Mouse (Mus musculus) mammary gland, adult 2 months (tissue): ENCODE data around the gene Agrp. TPM values are rescaled to one million over a fixed set of nuclear protein-coding genes. Genes with fewer than 3 reads are reported as not detected.

Experiments
- polyA plus RNA-seq: library from polyadenylated mRNA; depleted of rRNA; stranded (reverse); fragments of >200 nt; gene quantifications from 2 replicates; pipeline ENCODE4 v1.2.3, GENCODE M21; 2012; ENCODE audit warnings: low replicate concordance; rRNA removed

Agrp gene
- polyA plus RNA-seq, result 0.39 TPM in 1 of 2 replicates, not detected in the other

GRCm38 (mm10) chr8:105636963-105637510, at the start of gene Agrp:
TSS of gene Agrp (minus strand) at chr8:105637393.

GRCm38 (mm10) chr8:105685796-105686308, 48.7 kb upstream of the Agrp start, which contains the start of gene Carmil2:
TSS of gene Carmil2 (plus strand) at chr8:105686274.

GRCm38 (mm10) chr8:105636018-105636962, 903 bp downstream of the Agrp start, which contains the start of gene Ctcf:
TSS of gene Ctcf (plus strand) at chr8:105636568.

DNA sequence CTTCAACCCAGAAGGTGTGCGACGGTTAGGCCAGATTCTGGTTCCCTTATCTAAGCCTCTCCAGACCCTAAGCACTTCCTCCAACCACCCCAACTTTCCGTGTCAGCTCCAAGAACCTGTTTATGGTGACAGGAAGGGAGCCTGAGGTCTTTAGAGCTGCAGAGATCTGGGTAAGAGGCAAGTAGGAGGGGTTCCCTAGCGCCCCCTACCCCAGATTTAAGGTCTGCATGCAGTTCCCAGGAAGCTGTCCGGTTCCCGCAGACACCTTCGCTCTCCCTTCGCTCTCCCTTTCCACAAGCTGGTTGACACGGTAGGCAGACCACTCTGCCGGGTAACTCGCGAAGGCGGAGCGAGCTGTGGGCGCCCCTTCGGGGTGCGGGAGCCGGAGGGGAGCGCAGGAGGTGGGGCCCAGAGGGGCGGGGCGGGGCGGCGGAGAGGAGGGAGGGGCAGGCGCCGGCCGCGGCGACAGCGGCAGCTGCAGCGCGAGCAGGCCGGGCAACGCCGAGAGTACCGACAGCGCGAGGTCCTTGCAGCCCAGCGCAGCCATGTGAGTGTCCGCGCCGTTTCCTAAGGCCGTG, 32.3 kb downstream of the Agrp start, which contains the start of gene Ripor1:
Gene Ripor1, plus strand, starts transcription at position 452 of the 578 bp plus-strand sequence.

GRCm38 (mm10) chr8:105565952-105566702, 71.1 kb downstream of the Agrp start, which contains the start of gene Atp6v0d1:
TSS of gene Atp6v0d1 (minus strand) at chr8:105566047.

DNA sequence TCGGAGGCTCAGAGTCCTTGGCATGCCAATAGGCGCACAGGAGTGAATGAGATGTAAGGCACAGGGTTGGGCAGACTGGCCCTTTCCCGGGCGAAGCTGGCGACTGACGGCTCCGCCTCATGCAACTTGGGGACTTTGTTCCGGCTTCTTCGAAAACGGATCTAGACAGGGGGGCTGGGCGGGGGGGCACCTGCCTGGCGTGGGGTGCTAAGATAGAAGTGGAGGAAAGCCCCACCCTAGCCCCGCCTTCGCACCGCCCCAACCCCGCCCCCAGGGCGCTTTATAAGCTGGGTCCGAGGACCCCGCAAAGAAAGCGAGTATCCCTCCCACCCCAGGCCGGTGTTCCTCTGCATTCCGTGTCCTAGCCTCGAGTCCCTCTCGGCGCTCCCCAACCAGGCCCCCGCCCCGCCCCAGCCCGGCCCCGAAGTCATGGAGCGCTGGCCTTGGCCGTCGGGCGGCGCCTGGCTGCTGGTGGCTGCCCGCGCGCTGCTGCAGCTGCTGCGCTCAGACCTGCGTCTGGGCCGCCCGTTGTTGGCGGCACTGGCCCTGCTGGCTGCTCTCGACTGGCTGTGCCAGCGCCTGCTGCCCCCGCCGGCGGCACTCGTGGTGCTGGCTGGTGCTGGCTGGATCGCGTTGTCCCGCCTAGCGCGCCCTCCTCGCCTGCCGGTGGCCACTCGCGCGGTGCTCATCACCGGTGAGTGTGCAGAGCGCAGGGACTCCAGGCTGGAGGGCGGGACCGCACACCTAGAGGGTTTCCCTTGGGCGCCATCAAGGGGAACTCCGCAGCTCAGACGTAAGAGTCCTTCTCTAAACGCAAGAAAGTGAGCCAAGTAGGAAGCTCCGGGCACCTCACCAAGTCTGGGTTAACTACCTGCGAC, 118.5 kb downstream of the Agrp start, which contains the start of gene Hsd11b2:
Gene Hsd11b2, plus strand, starts transcription at position 320 of the 878 bp plus-strand sequence.

Other genes starting within 250 kb of the Agrp start
- 0.22 and 0.29 TPM in 2 replicates for gene Kctd19, start 223.9 kb downstream of the Agrp start, polyA plus RNA-seq
- gene Lrrc36, start 223.8 kb downstream of the Agrp start, polyA plus RNA-seq, result 1.2 and 2.4 TPM in 2 replicates
- gene Tppp3, start 165.9 kb downstream of the Agrp start, polyA plus RNA-seq, result 150 and 216 TPM in 2 replicates
- 57.4 and 64.6 TPM in 2 replicates for gene Zdhhc1, start 140.5 kb downstream of the Agrp start, polyA plus RNA-seq
- gene Hsd11b2, start 118.6 kb downstream of the Agrp start, polyA plus RNA-seq, result 0.89 and 1.1 TPM in 2 replicates
- gene Atp6v0d1, start 71.3 kb downstream of the Agrp start, polyA plus RNA-seq, result 97.3 and 171 TPM in 2 replicates
- gene Ripor1, start 32.1 kb downstream of the Agrp start, polyA plus RNA-seq, result 27.0 and 36.9 TPM in 2 replicates
- gene Ctcf, start 825 bp downstream of the Agrp start, polyA plus RNA-seq, result 11.3 and 19.0 TPM in 2 replicates
- gene Carmil2, start 48.9 kb upstream of the Agrp start, polyA plus RNA-seq, result 13.1 and 40.2 TPM in 2 replicates
- gene Acd, start 63.7 kb upstream of the Agrp start, polyA plus RNA-seq, result 55.9 TPM in 2 replicates
- 19.0 and 20.4 TPM in 2 replicates for gene Pard6a, start 63.8 kb upstream of the Agrp start, polyA plus RNA-seq
- 0.12 TPM in 1 of 2 replicates, not detected in the other for gene 4933405L10Rik, start 70.3 kb upstream of the Agrp start, polyA plus RNA-seq
- gene Enkd1, start 70.8 kb upstream of the Agrp start, polyA plus RNA-seq, result 5.1 and 10.4 TPM in 2 replicates
- gene Gfod2, start 121.3 kb upstream of the Agrp start, polyA plus RNA-seq, result 7.4 and 11.3 TPM in 2 replicates
- gene Ranbp10, start 190.0 kb upstream of the Agrp start, polyA plus RNA-seq, result 30.2 and 35.5 TPM in 2 replicates
- not detected in 2 replicates for gene Tsnaxip1, start 190.3 kb upstream of the Agrp start, polyA plus RNA-seq
- 13.7 and 18.8 TPM in 2 replicates for gene Cenpt, start 215.9 kb upstream of the Agrp start, polyA plus RNA-seq
- 47.9 and 76.8 TPM in 2 replicates for gene Thap11, start 217.7 kb upstream of the Agrp start, polyA plus RNA-seq
- 16.7 and 34.9 TPM in 2 replicates for gene Nutf2, start 223.2 kb upstream of the Agrp start, polyA plus RNA-seq
- gene Edc4, start 243.5 kb upstream of the Agrp start, polyA plus RNA-seq, result 75.2 and 91.4 TPM in 2 replicates